Mouse (Mus musculus) hindlimb bud, embryonic 11.5 days (tissue): ENCODE measurements around the gene Fam189a2.

Experiments
- DNase-seq: peaks from one replicate; pipeline ENCODE4 v3.0.0-alpha.2; 2012; ENCODE audit warnings: low read depth, low spot score; ENCODE audit errors: extremely low spot score

Gene Fam189a2

GRCm38 (mm10) chr19:23972881-23973649 is 57.8 kb downstream of the Fam189a2 start:
- DNase-seq = no peak

GRCm38 (mm10) chr19:23971391-23971790 is 59.4 kb downstream of the Fam189a2 start:
- DNase-seq = no peak

- DNase-seq = no peak
Measured at GRCm38 (mm10) chr19:23970374-23970773, 60.4 kb downstream of the Fam189a2 start.

GRCm38 (mm10) chr19:23968862-23969225 is 62.0 kb downstream of the Fam189a2 start:
- no peak for DNase-seq

GRCm38 (mm10) chr19:23968125-23968861 is 62.5 kb downstream of the Fam189a2 start:
- DNase-seq = no peak

GRCm38 (mm10) chr19:23967156-23967555 is 63.7 kb downstream of the Fam189a2 start:
- DNase-seq = no peak

GRCm38 (mm10) chr19:23966376-23966775 is 64.4 kb downstream of the Fam189a2 start:
- DNase-seq = no peak

GRCm38 (mm10) chr19:23964401-23964910 is 66.4 kb downstream of the Fam189a2 start:
- no peak for DNase-seq

GRCm38 (mm10) chr19:23961516-23961915 is 69.3 kb downstream of the Fam189a2 start:
- peak; percentile 54 for DNase-seq

GRCm38 (mm10) chr19:23960831-23961447 is 69.9 kb downstream of the Fam189a2 start:
- DNase-seq = no peak

- no peak for DNase-seq
Measured at GRCm38 (mm10) chr19:23960275-23960674, 70.5 kb downstream of the Fam189a2 start.

GRCm38 (mm10) chr19:23959870-23960269 is 70.9 kb downstream of the Fam189a2 start:
- no peak for DNase-seq

GRCm38 (mm10) chr19:23958925-23959324 is 71.9 kb downstream of the Fam189a2 start:
- DNase-seq = peak; percentile 46

- no peak for DNase-seq
Measured at GRCm38 (mm10) chr19:23957563-23957962, 73.3 kb downstream of the Fam189a2 start.

GRCm38 (mm10) chr19:23956299-23956975 is 74.4 kb downstream of the Fam189a2 start:
- no peak for DNase-seq

GRCm38 (mm10) chr19:23955461-23955860 is 75.4 kb downstream of the Fam189a2 start:
- no peak for DNase-seq

GRCm38 (mm10) chr19:23948301-23949000 is 82.4 kb downstream of the Fam189a2 start:
- DNase-seq = no peak

GRCm38 (mm10) chr19:23947871-23948270 is 82.9 kb downstream of the Fam189a2 start:
- DNase-seq = no peak

GRCm38 (mm10) chr19:23946751-23947150 is 84.1 kb downstream of the Fam189a2 start:
- DNase-seq = no peak

GRCm38 (mm10) chr19:23946026-23946685 is 84.7 kb downstream of the Fam189a2 start:
- DNase-seq = no peak
